Mouse (Mus musculus): Measurements from ENCODE around the gene Otos. TPM values are rescaled to one million over a fixed set of nuclear protein-coding genes. Genes with fewer than 3 reads are reported as not detected.

Gene Otos
- total and polyA plus RNA-seq, 3 experiments = 0.66 TPM; not detected in 2

DNA sequence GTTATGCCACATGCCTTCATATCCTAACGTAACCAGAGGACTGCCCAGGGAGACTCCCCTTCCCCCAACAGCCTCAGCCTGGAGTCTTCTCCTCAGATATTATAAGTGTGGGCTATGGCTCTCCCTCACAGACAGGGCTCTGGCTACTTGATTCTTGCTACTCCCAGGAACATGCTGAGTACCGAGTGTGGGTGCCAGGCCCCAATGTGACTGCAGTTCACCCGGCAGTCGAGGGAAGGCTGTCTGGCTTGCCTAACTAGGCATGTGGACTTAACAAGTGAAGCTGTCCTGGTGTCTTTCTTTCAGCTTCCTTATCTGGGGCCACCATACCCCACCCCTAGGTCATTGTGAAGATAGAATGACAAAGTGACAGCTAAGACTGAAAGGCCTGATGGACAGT is 5.0 kb downstream of the Otos start:
- no peak for DNase-seq (ENCODE audit: low spot score)
- no peaks in the 10 kb centered on the region for H3K9me3 ChIP-seq (replicated peaks)
- ATAC-seq (ENCODE audit: extremely low read depth, insufficient number of reproducible peaks, low FRiP score, poor library complexity, severe bottlenecking) = no peak
- H3K4me3 ChIP-seq (ENCODE audit: low read depth, low read length) = no peak overlapping the region
- peaks cover 22% of the 10 kb centered on the region for H3K27me3 ChIP-seq (ENCODE audit: insufficient read depth, low read length)
- TF ChIP-seq POLR2AphosphoS5 (IDR thresholded peaks at IDR 0.05; ENCODE audit: insufficient replicate concordance, low read depth, low read length) = no peak
- no peak for TF ChIP-seq GATA2 (IDR thresholded peaks at IDR 0.05; ENCODE audit: borderline replicate concordance, low read depth, low read length)
- no peak for TF ChIP-seq GATA1 (IDR thresholded peaks at IDR 0.05; ENCODE audit: borderline replicate concordance, low read length)
- TF ChIP-seq CTCF (IDR thresholded peaks at IDR 0.05; ENCODE audit: low read depth, low read length) = no peak
- no peak for TF ChIP-seq TAL1 (conservative IDR thresholded peaks at IDR 0.05; ENCODE audit: low read depth, low read length)
- H3K4me1 ChIP-seq (ENCODE audit: insufficient read depth, low read depth, low read length) = peaks cover 57% of the 10 kb centered on the region
- peaks cover 21% of the 10 kb centered on the region for H3K36me3 ChIP-seq (replicated peaks)

DNA sequence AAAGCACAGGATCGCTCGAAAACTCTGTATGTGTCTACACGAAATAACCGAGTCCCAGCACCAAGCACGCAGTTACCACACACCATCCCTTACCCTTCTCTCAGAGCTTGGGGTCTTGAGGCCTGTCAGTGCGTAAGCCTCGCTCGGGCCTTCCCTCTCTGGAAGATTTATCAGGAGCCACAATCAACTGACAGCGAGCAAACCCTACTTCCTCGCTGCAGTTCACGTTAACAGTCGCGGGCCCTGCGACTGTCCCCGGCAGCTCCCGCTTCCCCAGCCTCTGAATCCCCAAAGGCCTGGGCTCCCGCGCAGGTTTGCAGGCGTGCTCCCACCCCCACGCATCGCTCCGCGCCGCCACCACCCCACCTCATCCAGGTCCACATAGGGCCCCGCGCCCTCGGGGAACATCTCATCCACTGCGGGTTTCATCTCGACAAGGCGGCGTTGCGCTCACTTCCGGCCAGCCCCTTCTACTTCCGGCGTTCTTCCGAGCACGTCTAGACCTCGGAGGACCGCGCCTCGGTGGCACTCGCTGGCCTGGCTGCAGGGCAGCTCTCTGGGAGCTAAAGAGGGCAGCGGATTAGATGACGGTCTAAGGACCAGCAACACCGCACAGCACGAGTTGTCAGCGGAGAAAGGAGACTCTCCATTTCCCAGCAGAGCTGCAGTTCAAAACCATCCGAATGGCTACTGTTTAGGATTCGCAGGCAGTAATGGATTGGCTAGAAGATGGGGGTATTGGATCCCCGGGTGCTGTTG is 6.9 kb downstream of the Otos start, which contains the start of gene Cops9:
TSS of gene Cops9 (minus strand) at position 472 of the 759 bp plus-strand sequence.
- Histone ChIP-seq H3K4me3 (ENCODE audit: low read depth, low read length) (peak within 1 kb of the TSS; percentile 80), H3K9me3 (replicated peaks) (no peaks in the 10 kb centered on the region), H3K27me3 (ENCODE audit: insufficient read depth, low read length) (peaks cover 18% of the 10 kb centered on the region), H3K4me1 (ENCODE audit: insufficient read depth, low read depth, low read length) (peaks cover 52% of the 10 kb centered on the region), H3K36me3 (replicated peaks) (peaks cover 41% of the 10 kb centered on the region)
- DNase-seq (ENCODE audit: low spot score) = peak; percentile 89
- TF ChIP-seq POLR2AphosphoS5 (IDR thresholded peaks at IDR 0.05; ENCODE audit: insufficient replicate concordance, low read depth, low read length) (no peak), GATA1 (IDR thresholded peaks at IDR 0.05; ENCODE audit: borderline replicate concordance, low read length) (no peak), TAL1 (conservative IDR thresholded peaks at IDR 0.05; ENCODE audit: low read depth, low read length) (no peak), GATA2 (IDR thresholded peaks at IDR 0.05; ENCODE audit: borderline replicate concordance, low read depth, low read length) (no peak), CTCF (IDR thresholded peaks at IDR 0.05; ENCODE audit: low read depth, low read length) (no peak)
- peak; percentile 92 for ATAC-seq (ENCODE audit: extremely low read depth, insufficient number of reproducible peaks, low FRiP score, poor library complexity, severe bottlenecking)

DNA sequence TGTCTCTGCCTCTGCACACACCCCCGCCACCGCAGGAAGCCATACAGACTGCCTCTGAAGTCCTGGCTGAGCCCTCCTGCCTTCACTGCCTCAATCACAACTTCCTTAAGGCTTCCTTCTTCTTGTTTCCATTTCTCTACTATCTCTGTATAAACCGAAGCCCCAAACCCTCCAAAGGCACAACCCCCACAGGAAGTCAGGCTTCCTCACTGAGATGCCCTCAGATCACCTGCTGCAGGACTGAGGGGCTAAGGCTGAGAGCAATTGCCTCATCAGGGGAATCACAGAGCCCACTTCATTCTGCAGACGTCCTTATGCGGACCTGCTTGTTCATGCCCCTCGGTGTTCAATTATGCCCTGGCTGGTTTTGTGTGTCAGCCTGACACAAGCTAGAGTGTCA is 8.2 kb downstream of the Otos start:
- Histone ChIP-seq H3K4me1 (ENCODE audit: insufficient read depth, low read depth, low read length) (peaks cover 55% of the 10 kb centered on the region), H3K27me3 (ENCODE audit: insufficient read depth, low read length) (peaks cover 7% of the 10 kb centered on the region), H3K36me3 (replicated peaks) (peaks cover 52% of the 10 kb centered on the region), H3K9me3 (replicated peaks) (no peaks in the 10 kb centered on the region), H3K4me3 (ENCODE audit: low read depth, low read length) (peak overlapping the region; percentile 80; the same call in 1 of the 2 replicates)
- DNase-seq (ENCODE audit: low spot score) = no peak
- no peak for TF ChIP-seq CTCF (IDR thresholded peaks at IDR 0.05; ENCODE audit: low read depth, low read length)
- no peak for TF ChIP-seq POLR2AphosphoS5 (IDR thresholded peaks at IDR 0.05; ENCODE audit: insufficient replicate concordance, low read depth, low read length)
- TF ChIP-seq GATA1 (IDR thresholded peaks at IDR 0.05; ENCODE audit: borderline replicate concordance, low read length) = no peak
- TF ChIP-seq TAL1 (conservative IDR thresholded peaks at IDR 0.05; ENCODE audit: low read depth, low read length) = no peak
- no peak for ATAC-seq (ENCODE audit: extremely low read depth, insufficient number of reproducible peaks, low FRiP score, poor library complexity, severe bottlenecking)

DNA sequence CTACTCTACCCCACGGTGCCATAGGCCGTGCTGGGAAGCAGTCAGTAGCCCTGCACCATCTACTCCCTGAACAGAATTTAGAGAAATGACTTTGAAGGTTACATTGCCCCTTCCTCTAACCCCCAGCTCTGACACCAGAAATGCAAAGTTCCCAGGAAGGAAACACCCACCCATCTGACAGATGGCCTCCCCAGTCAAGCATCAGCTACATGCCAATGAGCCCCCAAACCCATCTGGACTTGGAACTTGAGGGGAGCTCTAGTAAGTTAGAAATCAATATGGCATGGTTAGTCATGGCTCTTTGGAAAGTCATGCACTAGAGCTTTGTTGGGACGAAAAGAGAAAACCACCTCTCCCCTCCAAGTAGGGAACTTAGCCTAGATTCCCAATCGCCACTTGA is 9.9 kb downstream of the Otos start:
- Histone ChIP-seq H3K27me3 (ENCODE audit: insufficient read depth, low read length) (no peaks in the 10 kb centered on the region; the same call in 1 of the 2 replicates), H3K9me3 (replicated peaks) (no peaks in the 10 kb centered on the region), H3K4me3 (ENCODE audit: low read depth, low read length) (no peak overlapping the region), H3K4me1 (ENCODE audit: insufficient read depth, low read depth, low read length) (peaks cover 51% of the 10 kb centered on the region), H3K36me3 (replicated peaks) (peaks cover 61% of the 10 kb centered on the region)
- DNase-seq (ENCODE audit: low spot score) (no peak), ATAC-seq (ENCODE audit: extremely low read depth, insufficient number of reproducible peaks, low FRiP score, poor library complexity, severe bottlenecking) (no peak)
- TF ChIP-seq POLR2AphosphoS5 (IDR thresholded peaks at IDR 0.05; ENCODE audit: insufficient replicate concordance, low read depth, low read length) = no peak

DNA sequence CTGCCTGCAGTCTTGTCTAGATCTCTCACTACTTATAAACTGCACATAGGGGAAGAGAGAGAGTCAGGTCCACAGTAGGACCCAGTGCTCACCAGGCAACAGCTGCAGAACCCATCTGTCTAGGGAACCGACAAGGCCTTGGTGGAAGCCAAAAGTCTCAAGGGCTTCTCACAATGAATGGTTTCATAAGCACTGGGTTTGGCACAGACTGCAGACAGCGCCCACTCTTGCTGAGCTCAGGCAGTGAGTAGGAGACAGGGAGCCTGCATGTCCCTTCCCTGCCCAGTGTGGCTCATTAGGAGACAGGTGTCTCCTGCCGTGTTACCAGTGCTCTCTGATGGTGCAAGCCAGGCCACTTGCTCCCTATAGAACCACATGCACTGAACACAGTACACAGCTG is 10.5 kb downstream of the Otos start:
- ATAC-seq (ENCODE audit: extremely low read depth, insufficient number of reproducible peaks, low FRiP score, poor library complexity, severe bottlenecking) (no peak), DNase-seq (ENCODE audit: low spot score) (no peak)
- Histone ChIP-seq H3K27me3 (ENCODE audit: insufficient read depth, low read length) (no peaks in the 10 kb centered on the region), H3K9me3 (replicated peaks) (no peaks in the 10 kb centered on the region), H3K4me1 (ENCODE audit: insufficient read depth, low read depth, low read length) (peaks cover 45% of the 10 kb centered on the region), H3K36me3 (replicated peaks) (peaks cover 61% of the 10 kb centered on the region), H3K4me3 (ENCODE audit: low read depth, low read length) (no peak overlapping the region)
- TF ChIP-seq POLR2AphosphoS5 (IDR thresholded peaks at IDR 0.05; ENCODE audit: insufficient replicate concordance, low read depth, low read length) (no peak), TAL1 (conservative IDR thresholded peaks at IDR 0.05; ENCODE audit: low read depth, low read length) (no peak), GATA1 (IDR thresholded peaks at IDR 0.05; ENCODE audit: borderline replicate concordance, low read length) (no peak), CTCF (IDR thresholded peaks at IDR 0.05; ENCODE audit: low read depth, low read length) (no peak), GATA2 (IDR thresholded peaks at IDR 0.05; ENCODE audit: borderline replicate concordance, low read depth, low read length) (no peak)

DNA sequence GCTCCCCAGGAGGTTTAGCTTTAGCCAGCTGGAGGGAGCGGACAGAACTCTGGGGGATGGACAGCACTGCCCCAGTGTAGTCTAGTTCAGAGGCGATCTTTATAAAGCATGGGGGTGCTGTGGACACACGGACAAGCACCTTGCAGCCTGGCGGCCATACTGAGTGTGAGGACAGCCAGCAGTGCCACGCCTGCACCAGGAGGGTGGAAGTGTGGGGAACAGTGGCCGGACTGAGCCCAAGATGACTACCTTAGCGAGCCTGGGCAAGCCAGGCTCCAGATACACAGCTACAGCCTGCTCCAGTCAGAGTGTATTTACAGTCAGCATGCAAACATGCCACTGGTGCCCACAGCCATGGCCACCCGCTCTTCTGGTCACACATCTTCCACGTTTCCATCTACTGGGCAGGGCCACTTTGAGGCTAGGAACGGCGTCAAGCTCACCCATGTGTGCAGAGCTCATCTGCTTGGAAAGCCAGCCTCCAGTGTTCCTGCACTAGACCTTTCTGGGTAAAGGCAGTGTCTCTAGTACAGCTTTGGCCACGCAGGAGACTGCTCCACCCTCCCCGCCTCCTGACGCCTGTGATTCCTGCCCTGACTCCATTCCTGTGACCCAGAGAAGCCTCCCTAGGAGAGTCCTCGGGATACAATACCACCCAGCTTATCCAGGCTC is 11.0 kb downstream of the Otos start:
- no peak for DNase-seq (ENCODE audit: low spot score)

More for the DNA sequence above, 11.0 kb downstream of the Otos start:
- Histone ChIP-seq H3K4me1 (ENCODE audit: insufficient read depth, low read depth, low read length) (peaks cover 41% of the 10 kb centered on the region), H3K36me3 (replicated peaks) (peaks cover 61% of the 10 kb centered on the region), H3K27me3 (ENCODE audit: insufficient read depth, low read length) (no peaks in the 10 kb centered on the region), H3K4me3 (ENCODE audit: low read depth, low read length) (no peak overlapping the region), H3K9me3 (replicated peaks) (no peaks in the 10 kb centered on the region)
- no peak for TF ChIP-seq CTCF (IDR thresholded peaks at IDR 0.05; ENCODE audit: low read depth, low read length)
- no peak for TF ChIP-seq GATA2 (IDR thresholded peaks at IDR 0.05; ENCODE audit: borderline replicate concordance, low read depth, low read length)
- no peak for TF ChIP-seq GATA1 (IDR thresholded peaks at IDR 0.05; ENCODE audit: borderline replicate concordance, low read length)
- no peak for TF ChIP-seq POLR2AphosphoS5 (IDR thresholded peaks at IDR 0.05; ENCODE audit: insufficient replicate concordance, low read depth, low read length)
- no peak for TF ChIP-seq TAL1 (conservative IDR thresholded peaks at IDR 0.05; ENCODE audit: low read depth, low read length)
- no peak for ATAC-seq (ENCODE audit: extremely low read depth, insufficient number of reproducible peaks, low FRiP score, poor library complexity, severe bottlenecking)
